Mouse (Mus musculus) hindbrain, embryonic 12.5 days (tissue): ENCODE data around the gene Ccdc85a. TPM values are rescaled to one million over a fixed set of nuclear protein-coding genes. Genes with fewer than 3 reads are reported as not detected.
"Not testable (repeated sequence)": the region's sequence is repeated elsewhere in the genome, so short reads cannot be mapped to it uniquely, and the experiment has no call there.

ENCODE experiments used
- ATAC-seq: fragments of 200-750 bp; cut with Nextera tagmentation; 2 replicates; pipeline ENCODE4 v1.8.0; 2017; ENCODE audit warnings: moderate TSS enrichment; ENCODE audit not compliant: low FRiP score
- H3K27ac ChIP-seq: fragments of 300-500 bp; sonication (generic); 2 replicates; pipeline ENCODE4 v1.5.1; 2016; ENCODE audit warnings: mild to moderate bottlenecking
- H3K27me3 ChIP-seq: fragments of 300-500 bp; sonication (generic); 2 replicates; pipeline ENCODE4 v1.6.1; 2016; ENCODE audit warnings: mild to moderate bottlenecking
- H3K36me3 ChIP-seq: fragments of 300-500 bp; sonication (generic); 2 replicates; pipeline ENCODE4 v1.6.1; 2016; ENCODE audit warnings: mild to moderate bottlenecking
- H3K4me1 ChIP-seq: fragments of 300-500 bp; sonication (generic); 2 replicates; pipeline ENCODE4 v1.6.1; 2016
- H3K4me2 ChIP-seq: fragments of 300-500 bp; sonication (generic); replicated peaks from 2 replicates; pipeline ENCODE4 v1.6.1; 2016; ENCODE audit warnings: mild to moderate bottlenecking
- H3K4me3 ChIP-seq: fragments of 300-500 bp; sonication (generic); 2 replicates; pipeline ENCODE4 v1.5.1; 2016; ENCODE audit warnings: mild to moderate bottlenecking
- H3K9ac ChIP-seq: fragments of 300-500 bp; sonication (generic); 2 replicates; pipeline ENCODE4 v1.6.1; 2016; ENCODE audit warnings: mild to moderate bottlenecking, moderate library complexity
- H3K9me3 ChIP-seq: fragments of 300-500 bp; sonication (generic); replicated peaks from 2 replicates; pipeline ENCODE4 v1.6.1; 2016; ENCODE audit warnings: mild to moderate bottlenecking
- whole genome bisulfite sequencing: fragments of 180-500 bp; shearing (Covaris S2); methylation state at CpG from one replicate; pipeline ENCODE4 v1.1.7; 2016; 5-methylcytosine and 5-hydroxymethylcytosine counted together
- polyA plus RNA-seq: library from polyadenylated mRNA; unstranded; fragments of >200 nt; fragmentation: Nextera tagmentation; extraction: Ambion mirVana; gene quantifications from 2 replicates; pipeline ENCODE4 v1.2.1, GENCODE M21; 2016

Gene Ccdc85a
- polyA plus RNA-seq, 1 experiment from 2014 or later, result 9.7 TPM

DNA sequence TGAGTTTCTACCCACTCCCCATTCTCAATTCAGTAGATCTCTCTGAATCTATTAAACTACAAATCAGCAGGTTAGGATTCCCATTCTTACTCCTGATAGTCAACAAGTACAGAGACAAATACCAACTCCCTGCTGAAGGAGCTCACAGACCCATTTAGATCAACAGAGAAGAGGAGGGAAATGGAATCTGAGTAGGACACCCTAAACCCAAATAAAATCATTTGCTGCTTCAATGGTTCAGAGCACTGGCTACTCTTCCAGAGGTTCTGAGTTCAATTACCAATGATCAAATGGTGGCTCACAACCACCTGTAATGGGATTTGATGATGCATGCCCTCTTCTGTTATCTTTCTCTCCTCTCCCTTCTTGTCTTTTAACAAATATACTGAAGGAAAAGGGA lies 82.9 kb downstream of the Ccdc85a start:
- ATAC-seq, result no peak

DNA sequence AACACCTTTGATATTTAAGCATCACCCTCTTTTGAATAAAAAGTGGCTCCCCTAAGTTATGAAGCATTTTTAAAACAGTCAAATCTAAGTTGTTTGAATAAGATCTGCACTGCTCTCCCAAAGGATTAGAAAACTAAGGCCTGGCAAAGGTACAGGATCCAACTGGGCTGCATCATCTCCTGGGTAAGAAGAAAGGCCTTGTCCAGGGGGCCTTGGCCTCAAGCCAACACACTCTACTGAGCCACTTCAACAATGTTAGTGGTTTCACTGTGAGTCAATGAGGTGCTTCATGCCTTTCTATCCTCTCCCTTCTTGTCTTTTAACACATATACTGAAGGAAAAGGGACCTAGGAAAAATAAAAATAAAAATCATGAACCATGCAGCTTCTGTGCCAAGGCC lies 87.1 kb downstream of the Ccdc85a start:
- ATAC-seq, result no peak
- no peaks in the 10 kb centered on the region for H3K4me1 ChIP-seq
- H3K27me3 ChIP-seq, result no peaks in the 10 kb centered on the region
- H3K9me3 ChIP-seq, result no peaks in the 10 kb centered on the region
- H3K4me3 ChIP-seq, result no peak overlapping the region
- no peak overlapping the region for H3K9ac ChIP-seq
- no peaks in the 10 kb centered on the region for H3K36me3 ChIP-seq
- no peak overlapping the region for H3K27ac ChIP-seq
- no peak overlapping the region for H3K4me2 ChIP-seq

More for the DNA sequence above, 82.9 kb downstream of the Ccdc85a start:
- Histone ChIP-seq H3K9ac (no peak overlapping the region), H3K9me3 (no peaks in the 10 kb centered on the region), H3K27ac (no peak overlapping the region), H3K4me3 (no peak overlapping the region), H3K27me3 (no peaks in the 10 kb centered on the region), H3K36me3 (no peaks in the 10 kb centered on the region), H3K4me2 (no peak overlapping the region), H3K4me1 (no peaks in the 10 kb centered on the region)

- Histone ChIP-seq H3K4me1 (no peaks in the 10 kb centered on the region), H3K4me2 (no peak overlapping the region), H3K9ac (no peak overlapping the region), H3K4me3 (no peak overlapping the region), H3K27me3 (no peaks in the 10 kb centered on the region), H3K9me3 (no peaks in the 10 kb centered on the region), H3K27ac (no peak overlapping the region), H3K36me3 (no peaks in the 10 kb centered on the region)
- no peak for ATAC-seq
These were observed 90.8 kb downstream of the Ccdc85a start for GRCm38 (mm10) chr11:28493362-28493761.

- H3K4me1 ChIP-seq, result no peaks in the 10 kb centered on the region
- H3K27me3 ChIP-seq, result no peaks in the 10 kb centered on the region
- ATAC-seq, result no peak
- no peak overlapping the region for H3K27ac ChIP-seq
- WGBS, result 88% methylated on average over 1 of the region's 1 CpGs
- no peak overlapping the region for H3K4me3 ChIP-seq
- no peak overlapping the region for H3K4me2 ChIP-seq
- no peaks in the 10 kb centered on the region for H3K36me3 ChIP-seq
- H3K9me3 ChIP-seq, result no peaks in the 10 kb centered on the region
- no peak overlapping the region for H3K9ac ChIP-seq
These were observed 92.8 kb downstream of the Ccdc85a start for GRCm38 (mm10) chr11:28491330-28491729.

DNA sequence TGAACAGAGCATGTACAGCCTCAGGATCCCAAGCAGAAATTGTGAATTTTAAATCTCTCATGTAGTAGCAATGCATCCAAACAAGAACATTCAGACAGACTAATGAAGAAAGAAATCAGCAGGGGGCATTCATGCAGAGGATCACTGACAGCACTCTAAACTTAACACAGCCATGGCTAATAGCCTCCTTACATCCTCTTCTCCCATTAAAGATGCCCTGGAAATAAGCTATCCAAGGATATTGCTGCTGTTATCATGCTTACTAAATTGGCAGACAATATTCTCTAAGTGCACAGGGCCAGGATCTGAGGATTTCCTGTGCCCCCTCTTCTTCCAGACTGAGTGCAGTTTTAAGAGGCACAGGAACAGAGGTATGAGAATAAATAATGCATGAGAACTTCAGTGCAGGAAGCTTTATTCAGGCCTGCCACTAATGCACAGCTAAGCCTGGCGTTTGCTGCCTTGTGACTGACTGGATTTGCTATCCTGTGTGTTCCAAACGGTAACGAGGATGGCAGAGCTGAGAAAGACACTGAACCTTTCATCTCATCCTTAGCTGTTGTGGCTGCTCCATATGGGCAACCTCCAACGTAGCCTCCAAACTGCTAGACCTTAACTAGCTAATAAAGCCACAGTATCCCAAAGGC lies 99.9 kb downstream of the Ccdc85a start:
- H3K4me1 ChIP-seq, result no peaks in the 10 kb centered on the region
- no peak overlapping the region for H3K4me2 ChIP-seq
- no peak overlapping the region for H3K27ac ChIP-seq
- no peaks in the 10 kb centered on the region for H3K9me3 ChIP-seq
- no peak overlapping the region for H3K9ac ChIP-seq
- peak; percentile 61; the same call in 1 of the 2 replicates for ATAC-seq
- H3K36me3 ChIP-seq, result no peaks in the 10 kb centered on the region
- 56% methylated on average over 4 of the region's 4 CpGs for WGBS
- no peak overlapping the region for H3K4me3 ChIP-seq
- H3K27me3 ChIP-seq, result no peaks in the 10 kb centered on the region

- no peak overlapping the region for H3K4me3 ChIP-seq
- WGBS, result 98% methylated on average over 1 of the region's 1 CpGs
- no peak overlapping the region for H3K9ac ChIP-seq
- no peak overlapping the region for H3K4me2 ChIP-seq
- H3K27ac ChIP-seq, result no peak overlapping the region
- no peaks in the 10 kb centered on the region for H3K9me3 ChIP-seq
- no peaks in the 10 kb centered on the region for H3K27me3 ChIP-seq
- H3K36me3 ChIP-seq, result no peaks in the 10 kb centered on the region
- no peak for ATAC-seq
- H3K4me1 ChIP-seq, result no peaks in the 10 kb centered on the region
These were observed 107.0 kb downstream of the Ccdc85a start for GRCm38 (mm10) chr11:28477088-28477487.

DNA sequence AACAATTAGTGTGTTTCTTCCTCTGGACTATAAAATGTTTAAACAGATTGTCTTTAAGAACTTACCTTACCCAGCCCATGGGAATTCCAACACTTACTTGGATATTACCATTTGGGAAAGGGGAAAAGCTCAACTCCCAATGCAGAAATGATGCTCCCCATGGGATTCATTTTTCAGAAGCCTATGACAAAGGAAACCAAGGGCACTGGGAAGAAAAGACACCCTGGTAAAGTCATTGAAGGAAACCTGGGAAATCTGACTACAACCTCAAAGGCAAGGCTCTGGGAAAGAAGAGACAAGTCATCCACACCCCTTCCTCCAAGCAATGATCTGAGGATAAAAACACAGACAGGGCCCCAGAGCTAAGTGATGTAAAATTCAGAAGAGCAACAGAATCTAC lies 118.4 kb downstream of the Ccdc85a start:
- no peaks in the 10 kb centered on the region for H3K9me3 ChIP-seq
- no peaks in the 10 kb centered on the region for H3K36me3 ChIP-seq
- no peak overlapping the region for H3K4me2 ChIP-seq
- no peak for ATAC-seq
- H3K4me3 ChIP-seq, result no peak overlapping the region
- no peaks in the 10 kb centered on the region for H3K4me1 ChIP-seq
- no peak overlapping the region for H3K9ac ChIP-seq
- no peak overlapping the region for H3K27ac ChIP-seq
- no peaks in the 10 kb centered on the region for H3K27me3 ChIP-seq

GRCm38 (mm10) chr11:28464926-28465325 lies 119.2 kb downstream of the Ccdc85a start:
- Histone ChIP-seq H3K36me3 (no peaks in the 10 kb centered on the region), H3K27me3 (no peaks in the 10 kb centered on the region), H3K4me1 (no peaks in the 10 kb centered on the region), H3K4me3 (no peak overlapping the region), H3K9ac (no peak overlapping the region), H3K27ac (no peak overlapping the region), H3K4me2 (no peak overlapping the region), H3K9me3 (no peaks in the 10 kb centered on the region)
- WGBS, result 86% methylated on average over 1 of the region's 1 CpGs
- no peak for ATAC-seq

DNA sequence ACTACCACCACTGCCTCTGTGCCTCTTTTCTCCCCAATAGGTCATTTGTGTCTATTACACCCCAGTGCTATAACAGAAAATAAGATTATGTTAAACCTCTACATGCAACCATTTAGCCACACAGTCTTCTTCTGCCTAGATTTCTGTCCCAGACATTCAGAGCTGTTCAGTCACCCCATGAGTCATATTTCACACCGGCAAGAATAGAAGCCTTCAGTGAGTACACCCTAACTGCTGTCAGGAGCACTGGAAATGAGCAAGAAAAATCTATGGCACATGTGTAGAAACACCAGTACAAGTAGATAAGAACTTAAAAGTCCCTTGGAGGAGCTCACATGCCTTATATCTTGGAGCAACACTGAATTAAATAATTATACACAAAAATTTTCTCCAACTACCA lies 125.0 kb downstream of the Ccdc85a start:
- Histone ChIP-seq H3K4me1 (no peaks in the 10 kb centered on the region), H3K27me3 (no peaks in the 10 kb centered on the region), H3K9ac (no peak overlapping the region), H3K27ac (no peak overlapping the region), H3K4me2 (no peak overlapping the region), H3K4me3 (no peak overlapping the region), H3K36me3 (no peaks in the 10 kb centered on the region), H3K9me3 (no peaks in the 10 kb centered on the region)
- WGBS, result 94% methylated on average over 1 of the region's 1 CpGs
- no peak for ATAC-seq

GRCm38 (mm10) chr11:28439877-28440276 lies 144.2 kb downstream of the Ccdc85a start:
- Histone ChIP-seq H3K27me3 (no peaks in the 10 kb centered on the region), H3K4me1 (no peaks in the 10 kb centered on the region), H3K36me3 (no peaks in the 10 kb centered on the region), H3K9me3 (no peaks in the 10 kb centered on the region), H3K4me3 (no peak overlapping the region), H3K9ac (no peak overlapping the region), H3K4me2 (no peak overlapping the region), H3K27ac (no peak overlapping the region)
- ATAC-seq, result no peak

DNA sequence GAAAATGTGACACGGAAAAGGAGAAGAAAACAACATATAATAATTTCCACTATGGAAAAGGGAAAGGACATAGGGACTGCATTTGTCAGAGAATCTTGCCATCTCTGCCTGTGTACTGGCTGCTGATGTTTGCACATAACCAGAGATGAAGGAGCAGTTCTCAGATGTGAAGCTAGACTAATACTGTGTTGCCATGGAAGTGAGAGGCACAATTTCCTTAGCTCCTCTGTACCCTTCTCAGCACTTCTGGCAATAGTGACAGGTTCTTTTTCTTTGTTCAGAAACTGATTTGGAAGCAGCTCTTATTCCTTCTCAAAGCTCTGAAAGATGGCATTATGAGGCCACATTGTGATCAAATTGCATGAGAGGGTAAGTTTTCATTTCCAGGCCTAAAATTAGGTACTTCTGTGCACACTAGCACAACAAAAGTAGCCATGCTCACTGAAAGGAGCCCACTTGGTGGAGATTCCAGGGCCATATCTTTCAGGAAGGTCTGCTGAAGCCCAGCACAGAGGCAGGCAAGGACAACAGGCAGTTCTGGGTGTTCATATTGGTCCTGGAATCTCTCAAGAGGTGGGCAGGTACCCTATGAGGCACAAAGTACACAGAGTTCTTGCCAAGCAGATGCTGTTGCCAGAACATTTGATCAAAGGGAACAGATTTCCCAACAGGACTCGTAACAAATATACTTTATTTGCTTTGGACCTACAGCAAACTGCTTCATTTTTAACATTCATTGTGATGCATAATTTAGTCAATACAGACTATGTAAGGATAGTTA lies 161.5 kb downstream of the Ccdc85a start:
- Histone ChIP-seq H3K27ac (no peak overlapping the region), H3K9ac (no peak overlapping the region), H3K36me3 (no peaks in the 10 kb centered on the region), H3K27me3 (no peaks in the 10 kb centered on the region), H3K4me3 (no peak overlapping the region), H3K4me2 (no peak overlapping the region), H3K4me1 (no peaks in the 10 kb centered on the region), H3K9me3 (no peaks in the 10 kb centered on the region)
- 91% methylated on average over 2 of the region's 2 CpGs for WGBS
- no peak for ATAC-seq

GRCm38 (mm10) chr11:28415841-28416240 lies 168.3 kb downstream of the Ccdc85a start:
- no peak for ATAC-seq
- Histone ChIP-seq H3K4me3 (no peak overlapping the region), H3K36me3 (no peaks in the 10 kb centered on the region), H3K27me3 (no peaks in the 10 kb centered on the region), H3K4me1 (no peaks in the 10 kb centered on the region), H3K27ac (no peak overlapping the region), H3K9ac (no peak overlapping the region), H3K9me3 (no peaks in the 10 kb centered on the region), H3K4me2 (no peak overlapping the region)
- WGBS, result 61% methylated on average over 2 of the region's 2 CpGs

- H3K27me3 ChIP-seq, H3K4me3 ChIP-seq, H3K4me1 ChIP-seq, H3K4me2 ChIP-seq, H3K36me3 ChIP-seq, H3K9ac ChIP-seq, ATAC-seq, H3K27ac ChIP-seq, H3K9me3 ChIP-seq: not testable (repeated sequence)
- WGBS, result 89% methylated on average over 2 of the region's 2 CpGs
These were observed 174.2 kb downstream of the Ccdc85a start for GRCm38 (mm10) chr11:28409880-28410279.
